Mouse (Mus musculus) ovary, postnatal 10 days (tissue): ENCODE measurements around the gene Tmem178.
"Not testable (repeated sequence)": the region's sequence is repeated elsewhere in the genome, so short reads cannot be mapped to it uniquely, and the experiment has no call there.

ENCODE experiments used
- DNase-seq: peaks from one replicate; pipeline ENCODE4 v3.0.0; 2022; ENCODE audit warnings: low spot score

Tmem178 gene

DNA sequence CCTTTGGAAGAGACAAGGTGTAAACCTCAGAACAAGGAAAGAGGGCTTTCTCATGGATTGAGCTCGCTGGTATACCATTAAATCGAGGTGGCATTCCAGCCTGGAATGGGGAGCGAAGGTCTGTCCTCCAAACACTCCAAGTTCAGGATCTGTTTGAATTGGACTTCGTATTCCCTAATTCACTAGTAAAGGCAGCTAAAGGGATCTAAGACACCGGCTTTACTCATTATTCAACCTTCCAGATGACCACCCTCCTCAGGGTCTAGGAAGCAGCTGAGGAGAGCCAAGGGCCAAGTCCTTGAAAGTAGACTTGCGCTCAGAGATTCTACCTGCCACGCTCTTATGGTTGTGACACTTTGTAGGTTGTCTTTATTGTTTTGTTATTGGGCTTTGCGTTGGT is 1.1 kb downstream of the Tmem178 start:
- not testable (repeated sequence) for DNase-seq

DNA sequence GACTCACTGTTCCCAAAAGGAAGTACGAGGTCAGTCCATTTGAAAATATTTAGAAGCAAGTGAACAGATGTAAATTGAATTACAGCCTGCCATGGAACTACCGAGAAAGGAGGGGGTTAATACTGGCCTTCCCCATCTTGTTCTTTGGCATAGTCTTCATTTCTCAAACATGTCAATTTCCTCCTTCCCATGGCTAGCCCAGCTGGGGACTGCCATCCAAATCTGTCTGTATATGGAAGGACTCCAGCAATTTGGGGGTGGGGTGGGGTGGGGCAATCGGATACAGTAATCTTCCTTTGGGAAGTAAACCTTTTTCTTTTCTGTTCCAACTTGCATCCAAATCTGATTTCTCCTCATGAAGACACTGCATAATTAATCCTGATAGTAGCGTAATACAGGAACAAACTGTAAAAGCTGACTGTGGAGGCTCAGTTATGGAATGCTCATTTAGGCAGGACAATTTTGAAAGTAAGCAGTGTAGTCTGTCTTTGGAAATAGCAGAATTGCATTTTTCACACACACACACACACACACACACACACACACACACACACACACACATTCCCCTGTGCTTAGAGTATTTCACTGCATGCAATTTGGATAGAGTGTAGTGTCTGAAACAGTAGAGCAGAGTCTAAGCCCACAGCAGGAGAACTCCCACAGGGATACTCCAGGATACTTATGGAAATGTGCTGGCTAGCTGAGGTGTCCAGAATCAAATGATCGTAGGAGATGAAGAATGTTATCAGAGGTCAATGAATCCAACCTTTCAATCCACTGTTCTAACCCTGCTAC is 1.9 kb downstream of the Tmem178 start:
- DNase-seq, result no peak

DNA sequence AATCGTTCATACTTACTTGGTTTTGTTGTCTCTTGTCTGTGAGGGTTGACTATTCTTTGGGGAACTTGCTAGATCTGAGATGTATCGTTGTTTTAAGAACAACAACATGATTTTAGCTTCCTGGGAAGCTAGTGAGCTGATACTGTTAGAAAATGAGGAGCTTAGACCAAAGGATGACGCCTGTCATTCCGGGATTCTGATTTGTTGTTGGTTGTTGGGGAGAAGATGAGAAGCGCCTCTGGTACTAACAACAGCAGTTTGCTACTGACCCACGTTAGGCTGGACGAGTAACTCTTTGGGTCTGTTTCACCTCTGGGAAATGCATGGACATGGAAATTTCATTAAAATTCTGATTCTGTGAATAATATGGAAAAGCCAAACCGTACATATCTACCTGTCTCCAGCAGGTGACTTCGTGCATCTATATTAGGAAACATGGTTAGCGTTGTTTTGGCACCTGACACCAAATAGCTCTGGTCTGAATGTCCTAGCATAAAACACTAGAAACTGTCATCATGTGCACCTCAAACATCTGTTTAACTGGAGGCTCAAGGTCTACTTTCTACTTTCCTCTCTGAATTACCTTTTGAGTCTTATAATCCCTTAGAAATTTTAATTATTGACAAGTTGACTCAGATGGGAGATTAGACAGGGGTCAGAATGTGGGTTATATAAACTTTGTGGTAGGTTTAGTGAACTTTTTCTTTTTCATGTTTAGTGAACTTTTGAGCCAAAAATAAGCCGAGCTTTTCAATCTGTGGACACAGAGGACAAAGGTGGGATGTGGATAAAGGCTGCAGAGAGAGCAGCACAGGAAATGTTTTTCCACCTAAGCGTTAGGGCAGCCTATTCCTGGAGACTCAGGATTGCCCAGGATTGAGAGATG is 2.9 kb downstream of the Tmem178 start:
- DNase-seq, result no peak

DNA sequence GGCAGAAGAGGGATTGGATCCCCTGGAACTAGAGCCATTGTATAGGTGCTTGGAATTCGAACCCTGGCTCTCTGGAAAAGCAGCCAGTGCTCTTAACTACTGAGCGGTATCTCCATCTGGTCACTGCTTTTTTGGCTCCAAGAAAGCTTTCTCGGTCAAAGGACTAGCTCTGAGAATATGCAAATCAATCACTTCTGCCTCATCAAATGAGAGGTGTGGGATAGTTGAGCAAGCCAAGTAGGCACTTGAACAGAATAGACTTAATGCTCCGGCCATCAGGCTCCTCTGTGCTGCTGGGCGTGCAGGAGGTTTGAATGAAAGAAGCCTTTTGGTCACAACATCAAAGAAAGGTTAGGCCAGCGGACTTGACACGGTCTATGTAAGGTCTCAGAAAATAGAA is 5.0 kb downstream of the Tmem178 start:
- DNase-seq, result no peak

DNA sequence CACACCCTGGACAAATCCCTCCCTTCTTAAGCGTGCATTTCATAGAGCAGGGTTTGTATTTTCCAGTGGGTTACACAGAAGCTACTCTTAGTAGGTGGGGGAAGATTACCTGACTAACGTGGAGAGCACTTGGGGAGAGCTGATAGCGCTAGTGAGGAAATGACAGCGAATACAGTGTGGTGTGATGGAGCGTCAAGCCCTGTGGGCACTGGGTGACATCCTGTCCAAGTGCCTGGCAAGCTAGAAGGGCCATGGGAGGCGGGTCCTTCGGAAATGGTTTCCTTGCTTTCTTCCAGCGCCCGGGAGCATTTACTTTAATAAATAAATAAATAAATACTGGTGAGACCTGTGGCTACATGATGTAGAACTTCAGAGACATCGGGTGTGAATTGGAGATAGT is 5.5 kb downstream of the Tmem178 start:
- no peak for DNase-seq

DNA sequence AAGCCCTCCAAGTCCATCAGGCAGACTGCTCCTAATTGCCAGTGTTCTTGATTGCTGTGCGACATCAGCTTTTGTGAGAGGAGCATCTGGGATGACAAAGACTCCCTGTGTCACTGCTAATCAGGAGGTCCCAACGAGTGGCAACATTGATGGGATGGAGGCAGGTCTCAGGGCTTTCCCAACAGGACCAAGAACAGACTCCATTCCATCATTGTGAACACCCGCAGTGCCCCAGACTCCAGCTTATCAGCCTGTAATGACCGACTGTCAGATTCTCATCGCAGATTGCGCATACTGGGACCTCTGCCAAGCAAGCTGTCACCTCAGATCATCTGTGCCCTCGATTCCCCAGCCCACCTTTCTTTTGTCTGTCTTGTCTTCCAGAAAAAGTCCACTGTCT is 7.9 kb downstream of the Tmem178 start:
- DNase-seq, result no peak

DNA sequence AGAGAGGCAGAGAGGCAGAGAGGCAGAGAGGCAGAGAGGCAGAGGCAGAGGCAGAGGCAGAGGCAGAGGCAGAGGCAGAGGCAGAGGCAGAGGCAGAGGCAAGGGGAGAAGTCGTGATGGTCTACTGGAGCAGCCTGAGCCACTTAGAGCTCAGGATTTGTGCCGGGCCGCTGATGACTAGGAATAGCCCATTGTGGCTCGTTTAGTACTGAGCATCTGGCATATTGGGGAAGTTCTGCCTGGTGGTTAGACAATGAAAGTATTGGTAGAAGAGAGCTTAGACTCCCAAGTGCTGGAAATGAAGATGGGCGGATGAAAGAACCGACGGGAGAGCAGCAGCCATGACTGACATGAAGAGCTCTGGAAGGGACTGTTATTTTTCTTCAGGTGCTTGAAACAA is 11.0 kb downstream of the Tmem178 start:
- no peak for DNase-seq

DNA sequence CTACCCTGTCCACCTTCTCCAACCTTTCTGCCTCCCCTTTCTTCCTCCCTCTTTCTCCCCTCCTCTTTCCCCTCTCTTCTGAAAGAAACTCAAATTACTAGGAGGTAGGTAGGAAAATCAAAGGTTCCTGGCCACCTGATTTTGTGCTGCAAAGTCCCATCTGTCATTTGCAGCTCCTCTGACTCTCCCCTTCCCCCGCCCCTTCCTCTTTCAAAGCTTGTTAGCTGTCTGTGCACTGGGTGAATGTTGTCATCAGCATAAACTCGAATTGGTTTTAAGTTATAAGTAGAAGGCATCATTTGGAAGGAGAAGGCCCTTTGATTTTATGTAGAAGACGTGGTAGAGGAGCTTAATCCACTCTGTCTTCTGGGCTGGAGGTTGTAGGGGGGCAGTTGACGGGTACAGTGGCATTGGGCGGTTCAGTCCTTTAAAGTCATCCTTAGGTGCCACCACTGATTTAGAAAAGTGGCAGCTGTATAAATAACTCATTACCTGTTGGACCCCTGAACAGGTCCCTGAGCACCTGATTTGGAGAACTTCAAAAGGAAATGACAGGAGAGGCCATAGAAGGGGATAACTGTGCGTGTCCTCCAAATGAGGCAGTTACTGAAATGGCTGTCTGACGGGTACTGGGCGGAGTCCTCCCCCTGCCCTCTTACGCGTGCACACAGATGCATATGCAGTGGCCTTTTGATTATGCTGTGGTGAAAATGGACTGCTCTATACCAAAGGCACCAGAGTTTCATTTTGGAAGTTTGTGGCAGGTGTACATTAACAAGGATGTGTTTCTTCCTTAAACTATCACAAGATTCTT is 11.8 kb downstream of the Tmem178 start:
- DNase-seq, result no peak

DNA sequence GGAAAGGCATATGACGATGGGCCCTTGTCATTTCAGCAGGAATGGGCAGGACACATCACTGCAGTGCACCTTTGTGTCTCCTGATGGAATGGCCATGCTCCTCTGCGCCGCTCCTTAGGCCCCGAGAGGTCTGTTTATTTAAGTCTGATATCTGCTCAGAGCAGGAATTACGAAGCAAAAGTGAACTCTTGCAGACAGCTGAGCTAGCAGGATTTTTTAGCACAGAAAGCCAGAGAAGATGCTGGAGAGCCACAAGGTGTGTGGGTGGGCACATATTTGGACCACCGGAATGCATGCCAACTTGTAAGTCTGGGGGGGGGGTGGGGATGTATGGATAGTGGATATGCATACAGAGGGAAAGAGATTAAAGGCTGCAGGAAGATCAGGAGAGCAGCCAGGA is 13.9 kb downstream of the Tmem178 start:
- DNase-seq, result no peak

DNA sequence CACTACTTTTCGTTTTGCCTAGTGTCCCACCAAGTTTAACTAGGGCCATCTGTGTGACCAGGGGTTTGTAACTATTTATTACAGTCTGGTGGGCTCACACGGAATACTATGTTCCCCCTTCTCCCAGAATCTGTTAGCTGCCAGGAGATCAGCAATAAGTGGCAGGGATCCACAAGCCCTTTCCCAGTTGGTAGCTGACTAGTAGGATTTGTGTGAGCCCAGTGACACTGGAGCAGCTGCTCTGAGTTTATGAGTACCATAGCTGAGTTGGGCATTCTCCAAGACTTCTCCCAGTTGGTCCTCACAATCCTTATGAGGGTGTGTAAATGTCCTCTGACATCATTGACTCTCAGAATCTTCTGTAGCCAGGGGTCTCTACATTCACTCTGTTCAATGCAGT is 15.4 kb downstream of the Tmem178 start:
- DNase-seq, result no peak

DNA sequence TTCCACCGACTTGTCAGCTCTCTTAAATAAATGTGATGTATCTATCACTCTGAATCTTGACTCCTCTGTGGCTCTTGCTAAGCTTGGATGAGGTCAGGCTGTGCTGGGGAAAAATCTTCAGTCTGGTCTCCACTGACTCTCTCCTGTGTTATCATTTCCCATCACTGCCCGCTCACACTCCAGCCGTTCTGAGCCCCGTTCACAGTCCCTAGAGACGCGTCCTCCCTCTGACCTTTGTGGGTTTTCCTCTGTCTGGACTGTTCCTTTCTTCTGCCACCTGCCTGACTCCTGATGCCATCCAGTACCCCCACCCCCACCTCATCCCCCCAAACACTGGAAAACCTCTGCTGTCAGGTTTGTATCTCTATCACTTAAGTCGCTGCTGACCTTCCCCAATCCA is 23.0 kb downstream of the Tmem178 start:
- no peak for DNase-seq

DNA sequence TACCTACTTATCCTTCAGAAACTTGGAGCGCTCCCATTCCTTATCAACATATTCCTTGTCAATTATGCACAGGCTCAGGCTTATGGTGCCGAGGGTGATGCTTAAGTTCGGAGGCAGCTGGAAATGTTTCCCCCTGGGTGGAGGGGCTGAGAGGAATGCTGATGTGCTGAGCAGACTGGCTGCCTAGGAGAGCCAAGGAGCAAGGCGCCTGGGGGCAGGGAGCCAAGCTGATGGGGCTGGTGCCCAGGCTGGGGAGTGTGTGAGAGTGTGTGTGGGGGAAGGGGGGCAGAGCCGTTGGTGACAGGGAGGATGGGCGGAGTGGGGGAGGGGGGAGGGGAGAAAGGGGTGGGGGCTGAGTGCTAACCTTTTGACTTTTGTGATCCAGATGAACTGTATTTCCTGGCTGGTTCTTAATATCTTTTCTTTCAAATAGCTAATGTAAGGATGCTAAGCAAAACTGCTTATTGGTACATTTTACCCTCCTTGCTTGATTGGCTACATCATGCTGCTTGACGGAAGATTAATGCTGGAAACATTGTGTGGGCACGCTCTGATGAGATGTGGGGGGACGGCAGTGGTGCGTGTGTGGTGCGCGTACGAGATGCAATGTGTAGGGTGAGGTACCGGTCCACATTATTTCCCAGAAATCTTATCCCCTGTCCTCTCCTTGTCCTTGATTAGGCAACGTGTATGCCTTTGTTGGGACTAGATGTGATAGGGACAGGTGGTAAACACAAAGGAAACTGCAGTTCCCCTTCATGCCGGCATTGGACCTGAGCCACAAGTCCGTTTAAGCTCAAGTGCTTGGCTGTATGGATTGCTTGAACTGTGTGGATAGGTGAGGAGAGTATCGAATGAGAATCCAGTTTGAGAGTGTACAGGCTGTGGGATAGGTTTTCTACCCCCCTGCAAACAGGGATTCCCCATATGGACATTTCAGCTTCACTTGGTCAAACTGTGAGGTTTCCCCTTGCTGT is 25.5 kb downstream of the Tmem178 start:
- DNase-seq, result no peak

DNA sequence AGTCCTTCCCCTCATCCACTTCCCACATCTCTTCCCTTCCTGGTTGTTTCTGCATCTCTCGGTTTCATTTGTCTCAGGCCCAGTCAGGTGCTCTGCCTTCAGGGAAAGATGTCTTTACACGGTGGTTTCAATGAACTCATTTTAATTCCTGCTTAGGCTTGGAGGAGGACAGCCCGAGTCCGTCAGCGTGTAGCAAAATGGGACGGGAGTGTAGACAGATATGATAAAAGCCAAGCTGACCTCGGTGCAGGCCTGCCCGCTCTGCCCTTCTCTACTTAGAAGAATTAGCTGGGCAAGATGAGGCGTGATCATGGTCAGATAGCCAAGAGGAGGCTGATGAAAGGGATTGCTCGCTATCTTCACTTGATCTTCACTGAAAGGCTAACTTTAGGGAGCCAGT is 26.3 kb downstream of the Tmem178 start:
- no peak for DNase-seq

DNA sequence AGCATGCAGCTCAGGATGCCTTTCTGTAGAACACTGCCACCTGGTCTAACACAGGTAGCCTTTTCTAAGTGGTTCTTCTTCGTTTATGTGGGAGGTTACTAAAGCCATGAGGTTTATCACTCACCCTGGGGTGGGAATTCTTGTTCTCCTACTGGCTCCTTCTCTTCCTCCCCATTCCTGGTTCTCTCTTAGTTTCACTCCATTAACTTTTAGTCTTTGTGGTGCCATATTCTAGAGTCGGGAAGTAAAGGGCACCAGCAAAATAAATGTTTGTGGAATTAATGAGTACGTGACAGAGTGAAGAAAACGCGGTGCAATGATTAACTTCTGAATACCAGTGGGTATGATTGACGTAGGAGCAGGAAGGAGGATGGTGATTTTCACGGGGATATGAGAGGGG is 28.5 kb downstream of the Tmem178 start:
- DNase-seq, result no peak

DNA sequence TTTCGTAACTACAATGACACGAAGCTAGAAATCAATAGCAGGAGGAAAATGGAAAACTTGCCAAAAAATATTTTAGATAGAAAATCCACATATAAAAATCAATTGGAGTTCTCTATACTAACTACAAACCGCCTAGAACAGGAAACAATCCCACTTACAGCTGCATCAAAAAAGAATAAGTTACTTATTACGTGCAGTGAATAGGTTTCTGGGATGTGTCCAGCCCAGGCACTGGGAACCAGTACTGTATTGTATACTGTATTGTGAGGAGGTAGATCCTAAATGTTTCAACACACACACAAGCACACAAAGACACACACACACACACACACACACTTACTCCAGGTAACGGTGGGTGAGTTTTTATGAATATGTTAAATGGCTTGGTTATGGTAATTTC is 32.8 kb downstream of the Tmem178 start:
- DNase-seq, result no peak

DNA sequence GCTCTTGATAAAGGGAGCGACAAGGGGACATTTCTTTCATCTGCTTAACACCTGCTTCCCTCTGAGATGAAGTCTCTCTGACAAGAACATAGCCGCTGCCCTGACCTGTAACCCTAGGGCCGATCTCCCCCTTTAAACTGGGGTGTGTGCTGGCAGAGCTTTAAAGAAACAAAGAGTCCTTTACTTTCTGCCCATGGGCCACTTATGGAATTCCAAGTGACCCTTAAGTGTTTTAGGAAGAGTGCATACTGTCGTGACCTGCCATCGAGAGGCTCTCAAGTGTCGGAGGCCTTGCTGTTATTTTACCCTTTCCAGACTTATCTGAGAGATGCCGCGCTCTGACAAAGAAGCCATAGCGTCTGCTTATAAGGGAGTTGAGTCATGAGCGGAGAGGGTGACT is 35.7 kb downstream of the Tmem178 start:
- no peak for DNase-seq

DNA sequence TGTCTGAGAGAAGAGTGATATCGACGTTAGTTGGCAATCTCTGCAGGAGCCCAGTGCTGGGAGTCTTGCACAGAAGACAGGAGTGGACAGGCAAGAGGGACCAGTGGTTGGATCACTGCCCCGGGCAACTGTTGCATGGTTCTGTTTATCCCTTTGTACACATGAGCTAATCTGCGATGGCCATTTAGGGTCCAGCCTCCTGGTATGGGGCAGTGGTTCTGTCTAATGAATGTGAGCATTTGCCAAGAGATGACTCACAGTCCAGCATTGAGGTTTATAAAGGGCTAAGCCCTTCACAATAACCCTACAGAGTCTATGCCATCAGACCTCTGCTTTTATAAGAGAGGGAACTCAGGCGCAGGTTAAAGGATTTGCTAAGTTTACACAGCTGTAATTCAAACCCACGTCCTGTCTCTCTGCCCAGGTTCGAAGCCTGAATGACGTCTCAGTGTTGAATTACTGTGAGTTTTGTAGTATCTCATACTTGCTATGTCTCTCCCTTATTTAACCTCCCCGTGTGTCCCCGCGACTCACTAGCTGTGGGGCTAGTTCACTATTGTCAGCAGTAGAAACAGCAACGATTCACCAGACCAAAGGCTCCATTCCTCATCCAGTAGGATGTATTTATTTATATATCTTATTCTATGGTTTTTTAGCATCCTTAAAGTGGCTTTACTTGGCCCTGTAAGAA is 37.4 kb downstream of the Tmem178 start:
- DNase-seq, result no peak

DNA sequence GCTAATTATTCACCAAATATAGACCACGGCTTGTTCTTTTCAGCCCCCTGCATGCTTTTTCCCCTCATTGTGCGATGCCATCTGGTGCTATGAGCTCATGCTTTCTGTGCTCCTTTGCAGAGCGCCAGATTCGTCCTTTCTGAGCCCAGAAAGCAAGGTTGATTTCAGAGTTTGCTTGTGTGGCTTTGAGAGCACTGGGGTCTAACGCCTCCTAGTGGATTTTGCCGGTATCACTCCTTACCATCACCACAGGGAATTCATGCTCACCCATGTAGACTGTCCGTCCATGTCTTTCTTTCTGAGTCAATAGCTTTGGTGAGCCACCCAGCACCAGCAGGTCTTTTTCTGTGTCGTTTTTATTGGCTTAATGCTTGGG is 38.0 kb downstream of the Tmem178 start:
- peak; percentile 58 for DNase-seq

DNA sequence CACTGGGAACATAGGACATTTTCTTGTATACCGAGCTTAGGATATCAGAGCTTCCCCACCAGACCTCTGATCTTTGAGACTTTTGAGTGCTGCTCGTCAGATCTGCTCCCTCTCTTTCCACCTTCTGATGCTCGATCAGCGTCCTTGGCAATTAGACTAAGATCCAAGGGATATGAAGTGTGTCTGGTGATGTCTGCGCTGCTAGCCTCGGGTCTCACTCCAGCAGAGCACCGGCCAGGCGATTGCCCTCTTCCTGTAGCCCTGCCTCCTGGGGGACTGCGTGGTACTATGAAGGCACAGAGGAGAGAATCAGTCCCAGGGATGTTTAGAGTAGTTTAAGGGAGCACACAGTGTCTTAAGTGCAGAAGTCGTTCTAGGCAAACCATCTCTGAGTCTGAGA is 38.5 kb downstream of the Tmem178 start:
- DNase-seq, result no peak

DNA sequence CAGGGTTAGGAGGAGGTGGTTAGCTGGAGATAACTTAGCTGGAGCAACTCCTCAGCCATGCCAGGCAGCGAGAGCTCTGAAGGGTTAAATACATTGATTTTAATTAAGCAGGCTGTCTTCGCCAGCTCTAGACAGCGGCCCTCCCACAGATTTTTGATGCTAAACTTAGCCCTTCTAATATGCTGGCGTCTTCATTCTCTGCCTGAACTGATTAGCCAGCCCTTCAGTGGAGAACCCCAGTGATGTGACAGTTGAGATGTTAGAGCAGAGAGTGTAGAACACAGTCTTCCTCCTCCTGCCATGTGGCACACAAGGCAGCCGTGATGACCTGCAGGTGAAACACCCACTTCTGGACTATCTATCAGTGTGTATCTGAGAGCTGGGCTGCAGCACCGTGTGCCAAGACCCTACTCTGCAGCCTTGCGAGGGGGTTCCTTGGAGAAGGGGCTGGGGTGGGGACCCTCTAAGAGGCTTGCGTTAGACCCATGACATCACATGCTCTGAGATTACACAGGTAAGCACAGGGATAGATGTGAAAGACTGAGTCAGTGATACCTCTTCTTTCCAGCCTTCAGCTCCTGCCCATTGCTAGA is 47.2 kb downstream of the Tmem178 start:
- no peak for DNase-seq
